Mouse (Mus musculus) kidney, postnatal 25 days (tissue): ENCODE measurements around the gene Psg28.
"Not testable (repeated sequence)": the region's sequence is repeated elsewhere in the genome, so short reads cannot be mapped to it uniquely, and the experiment has no call there.

Source experiments
- DNase-seq, 2 experiments: peaks; one replicate each; pipeline ENCODE4 v3.0.0; 2021; ENCODE audit warnings: mixed read lengths in 2 of 2

The Psg28 gene

DNA sequence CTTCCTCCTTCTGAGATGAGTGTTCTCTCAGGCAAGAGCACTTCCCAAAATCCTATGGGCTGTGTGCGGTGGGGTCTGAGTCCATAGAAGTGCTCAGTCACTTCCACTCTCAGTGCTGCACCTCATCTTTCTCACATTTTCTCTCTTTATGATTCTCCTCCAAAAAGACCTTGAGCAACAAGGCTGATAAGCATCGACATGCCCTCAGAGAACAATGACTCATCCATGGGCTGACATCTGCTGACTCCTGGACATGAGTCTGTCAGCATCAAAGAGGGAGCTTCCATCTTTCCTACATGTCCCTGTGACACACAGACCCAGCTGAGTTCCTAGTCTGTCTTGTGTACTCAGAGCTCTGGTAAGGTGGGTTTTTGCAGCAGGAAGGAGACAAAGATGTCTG is at the start of gene Psg28:
Gene Psg28 (minus strand): TSS at position 101 of the 400 bp plus-strand sequence.
- not testable (repeated sequence) for DNase-seq

DNA sequence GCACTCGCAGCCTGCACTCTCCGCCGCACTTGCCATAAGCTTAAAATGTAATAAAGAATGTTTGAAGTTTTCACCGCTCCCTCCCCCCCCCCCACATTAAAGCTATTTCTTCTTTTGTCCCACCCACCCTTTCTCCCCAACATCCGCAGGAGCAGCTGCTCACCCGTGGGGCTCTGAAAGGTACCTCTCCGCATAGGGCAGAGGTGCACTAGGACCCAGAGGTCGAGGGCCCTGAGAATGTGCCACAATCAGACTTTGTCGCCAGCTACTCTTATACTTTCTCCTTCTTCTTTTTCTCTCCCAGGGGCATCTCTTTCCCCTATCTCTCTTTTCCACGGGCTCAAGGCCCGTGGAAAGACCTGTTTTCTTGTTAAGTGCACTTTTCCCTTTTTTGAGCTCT is 28.4 kb downstream of the Psg28 start:
- DNase-seq, result no peak

DNA sequence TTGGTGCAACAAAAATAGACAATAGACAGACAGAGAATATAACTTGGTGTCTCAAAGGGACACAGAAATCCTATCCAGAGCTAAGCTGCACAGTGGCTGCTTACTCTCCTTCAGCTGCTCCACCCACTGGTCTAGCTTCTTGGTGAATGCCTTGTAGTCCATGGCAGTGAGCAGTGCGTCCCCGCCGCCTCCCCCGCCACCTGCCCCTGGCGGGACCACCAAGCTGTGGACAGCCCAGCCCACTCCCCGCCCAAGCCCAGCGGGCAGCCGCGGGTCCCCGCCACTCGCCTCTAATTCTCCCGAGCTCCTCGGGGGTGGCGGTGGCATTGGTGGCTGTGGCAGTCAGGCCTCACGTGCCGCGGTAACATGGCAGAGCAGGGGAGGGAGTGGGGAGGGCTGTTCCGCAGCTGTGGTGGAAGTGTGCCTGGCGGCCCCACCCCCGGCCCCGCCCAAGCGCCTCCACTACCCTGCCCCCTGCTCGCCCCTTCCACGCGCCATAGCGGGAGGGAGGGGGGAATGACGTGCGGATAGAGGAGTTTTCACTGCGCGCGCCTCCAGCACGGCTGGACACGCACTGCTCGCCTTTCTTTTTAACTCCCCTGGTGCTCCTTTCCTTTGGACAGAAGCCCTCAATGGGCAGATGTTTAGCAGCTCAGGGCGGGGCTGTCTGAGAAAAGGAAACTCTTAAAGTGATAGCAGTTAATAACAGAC is 29.2 kb downstream of the Psg28 start:
- no peak for DNase-seq

GRCm38 (mm10) chr7:18391483-18391882 is 40.4 kb downstream of the Psg28 start:
- DNase-seq, result not testable (repeated sequence)

GRCm38 (mm10) chr7:18378295-18378694 is 53.5 kb downstream of the Psg28 start:
- DNase-seq, result no peak
